Mouse (Mus musculus) left cerebral cortex, postnatal 36 days (tissue): ENCODE measurements around the gene Ptrh1. TPM values are rescaled to one million over a fixed set of nuclear protein-coding genes. Genes with fewer than 3 reads are reported as not detected.
A peak's percentile ranks its signal among the peaks of the same experiment; 100 is the strongest.

Experiments used
- DNase-seq, 2 experiments: peaks; one replicate each; pipeline ENCODE4 v3.0.0; 2021 to 2022; ENCODE audit warnings: low spot score in 2 of 2, mixed read lengths in 1 of 2
- intact Hi-C: fragments of 180-260 bp; cut with DNase I; formaldehyde crosslinking; loops from one replicate; pipeline ENCODE4 v1.15.1; 2025
- total RNA-seq, 2 experiments: library from RNA; stranded (reverse); gene quantifications; 2 replicates each; pipeline ENCODE4 v1.2.3; 2021

Gene Ptrh1
- total RNA-seq, 2 experiments from 2014 or later: 7.2 to 9.2 TPM

- no peak for DNase-seq
These were observed 8.6 kb downstream of the Ptrh1 start, which contains the start of gene Cfap157 for GRCm38 (mm10) chr2:32784048-32784681. Gene Cfap157, minus strand, starts transcription at chr2:32784428.

GRCm38 (mm10) chr2:32787176-32787575 lies 11.6 kb downstream of the Ptrh1 start:
- no peak for DNase-seq
- intact Hi-C loops: loop anchor here (10.0 kb wide), 1 partner anchor 138 kb away; no protein-coding TSS in a partner anchor

More at GRCm38 (mm10) chr2:32784048-32784681, 8.6 kb downstream of the Ptrh1 start, which contains the start of gene Cfap157:
- intact Hi-C loops: loop anchor here (10.0 kb wide), 1 partner anchor 141 kb away; no protein-coding TSS in a partner anchor

- intact Hi-C loops: loop anchor here (10.0 kb wide), 1 partner anchor 136 kb away; no protein-coding TSS in a partner anchor
These were observed 13.0 kb downstream of the Ptrh1 start for GRCm38 (mm10) chr2:32788581-32788980.

GRCm38 (mm10) chr2:32791297-32791696 lies 15.7 kb downstream of the Ptrh1 start:
- intact Hi-C loops: no loop called here

More at GRCm38 (mm10) chr2:32788581-32788980, 13.0 kb downstream of the Ptrh1 start:
- no peak for DNase-seq

GRCm38 (mm10) chr2:32795748-32796418 lies 20.3 kb downstream of the Ptrh1 start:
- no peak for DNase-seq
- intact Hi-C loops: no loop called here

More at GRCm38 (mm10) chr2:32791297-32791696, 15.7 kb downstream of the Ptrh1 start:
- DNase-seq: no peak

GRCm38 (mm10) chr2:32798251-32798962 lies 22.8 kb downstream of the Ptrh1 start:
- intact Hi-C loops: no loop called here
- peak in 1 of 2 experiments; percentile 30 for DNase-seq

- intact Hi-C loops: no loop called here
- DNase-seq: no peak
These were observed 33.4 kb downstream of the Ptrh1 start for GRCm38 (mm10) chr2:32808816-32809566.

- DNase-seq: no peak
- intact Hi-C loops: no loop called here
These were observed 36.4 kb downstream of the Ptrh1 start for GRCm38 (mm10) chr2:32811959-32812358.

- intact Hi-C loops: loop anchor here (2.0 kb wide), 1 partner anchor 30 kb away; the partner anchor contains the start of gene Stxbp1
- DNase-seq: no peak
These were observed 40.9 kb downstream of the Ptrh1 start for GRCm38 (mm10) chr2:32816497-32816896.

- DNase-seq: peak; percentile 64 to 83
- intact Hi-C loops: loop anchor here (2.0 kb wide), 1 partner anchor 30 kb away; the partner anchor contains the start of gene Stxbp1
These were observed 41.5 kb downstream of the Ptrh1 start for GRCm38 (mm10) chr2:32816946-32817581.

GRCm38 (mm10) chr2:32817589-32817988 lies 42.0 kb downstream of the Ptrh1 start:
- intact Hi-C loops: loop anchor here (2.0 kb wide), 1 partner anchor 29 kb away; the partner anchor contains the start of gene Stxbp1
- DNase-seq: no peak

- no peak for DNase-seq
- intact Hi-C loops: no loop called here
These were observed 42.6 kb downstream of the Ptrh1 start for GRCm38 (mm10) chr2:32818208-32818607.

- DNase-seq: no peak
- intact Hi-C loops: loop anchor here (2.0 kb wide), 1 partner anchor 36 kb away; no protein-coding TSS in a partner anchor
These were observed 45.6 kb downstream of the Ptrh1 start for GRCm38 (mm10) chr2:32821041-32821802.

- intact Hi-C loops: no loop called here
- no peak for DNase-seq
These were observed 47.1 kb downstream of the Ptrh1 start for GRCm38 (mm10) chr2:32822643-32823042.

- intact Hi-C loops: no loop called here
These were observed 47.6 kb downstream of the Ptrh1 start for GRCm38 (mm10) chr2:32823153-32823552.

GRCm38 (mm10) chr2:32823579-32824154 lies 48.1 kb downstream of the Ptrh1 start:
- intact Hi-C loops: no loop called here
- no peak for DNase-seq

More at GRCm38 (mm10) chr2:32823153-32823552, 47.6 kb downstream of the Ptrh1 start:
- DNase-seq: no peak

GRCm38 (mm10) chr2:32824181-32824580 lies 48.6 kb downstream of the Ptrh1 start:
- no peak for DNase-seq
- intact Hi-C loops: no loop called here

- intact Hi-C loops: no loop called here
- no peak for DNase-seq
These were observed 49.2 kb downstream of the Ptrh1 start for GRCm38 (mm10) chr2:32824778-32825177.
